Mouse (Mus musculus): ENCODE results near the gene Slc38a11.

- TF ChIP-seq MAFK (IDR thresholded peaks at IDR 0.05; ENCODE audit: insufficient read depth, low read depth, low read length) (no peak), HCFC1 (IDR thresholded peaks at IDR 0.05; ENCODE audit: borderline replicate concordance, insufficient read depth, low read length) (no peak)
These were observed 97.1 kb downstream of the Slc38a11 start for GRCm38 (mm10) chr2:65266576-65267299.

Measured in ES-E14 (cell line).